Mouse (Mus musculus) MEL (cell line): ENCODE data around the gene Rpl41. TPM values are rescaled to one million over a fixed set of nuclear protein-coding genes. Genes with fewer than 3 reads are reported as not detected.

Source experiments
- DNase-seq: peaks from one replicate; pipeline ENCODE4 v3.0.0; 2011; ENCODE audit warnings: low read depth, low spot score
- H3K27ac ChIP-seq: 2 replicates; pipeline ENCODE4 v1.5.1; 2012; ENCODE audit warnings: low read depth, mild to moderate bottlenecking, control low read depth, low read length, moderate library complexity; ENCODE audit not compliant: control insufficient read depth
- H3K27me3 ChIP-seq, 2 experiments: fragments of 150-350 bp in 1 of 2; sonication (generic) in 1 of 2; 2 replicates each; pipeline ENCODE4 v1.6.1; 2012; ENCODE audit warnings: low read length in 2 of 2, mild to moderate bottlenecking in 2 of 2, improper control_type of control experiment in 1 of 2, moderate library complexity in 1 of 2; ENCODE audit not compliant: insufficient read depth in 2 of 2, control insufficient read depth in 1 of 2
- H3K36me3 ChIP-seq, 2 experiments: 2 replicates each; pipeline ENCODE4 v1.6.1; 2012 to 2014; ENCODE audit warnings: low read length in 2 of 2, improper control_type of control experiment in 1 of 2, inconsistent platforms in 1 of 2, mild to moderate bottlenecking in 1 of 2; ENCODE audit not compliant: insufficient read depth in 2 of 2, control insufficient read depth in 1 of 2
- H3K4me1 ChIP-seq, 2 experiments: fragments of 150-350 bp in 1 of 2; sonication (generic) in 1 of 2; 2 replicates each; pipeline ENCODE4 v1.6.1; 2012; ENCODE audit warnings: low read length in 2 of 2, improper control_type of control experiment in 1 of 2, mild to moderate bottlenecking in 1 of 2; ENCODE audit not compliant: insufficient read depth in 2 of 2, control insufficient read depth in 1 of 2
- H3K4me3 ChIP-seq, 2 experiments: fragments of 150-350 bp in 1 of 2; sonication (generic) in 1 of 2; 2 replicates each; pipeline ENCODE4 v1.5.1; 2012; ENCODE audit warnings: low read depth in 2 of 2, low read length in 2 of 2, mild to moderate bottlenecking in 2 of 2, moderate library complexity in 2 of 2, control low read depth in 1 of 2, improper control_type of control experiment in 1 of 2; ENCODE audit not compliant: control insufficient read depth in 1 of 2, insufficient read depth in 1 of 2
- H3K79me2 ChIP-seq: 2 replicates; pipeline ENCODE4 v1.6.1; 2012; ENCODE audit warnings: mild to moderate bottlenecking, low read length, moderate library complexity; ENCODE audit not compliant: control insufficient read depth, poor library complexity, insufficient read depth
- H3K9ac ChIP-seq: 2 replicates; pipeline ENCODE4 v1.6.1; 2012; ENCODE audit warnings: low read depth, mild to moderate bottlenecking, control low read depth, low read length, moderate library complexity; ENCODE audit not compliant: control insufficient read depth, poor library complexity, severe bottlenecking
- H3K9me3 ChIP-seq: fragments of 150-350 bp; sonication (generic); replicated peaks from 2 replicates; pipeline ENCODE4 v1.6.1; 2012; ENCODE audit warnings: mild to moderate bottlenecking, low read length, improper control_type of control experiment, moderate library complexity; ENCODE audit not compliant: insufficient read depth
- BHLHE40 ChIP-seq: IDR thresholded peaks from 2 replicates; pipeline ENCODE4 v1.6.1; 2012; ENCODE audit warnings: low read depth, mild to moderate bottlenecking, inconsistent platforms, low read length, improper control_type of control experiment, borderline replicate concordance
- CHD1 ChIP-seq: IDR thresholded peaks from 2 replicates; pipeline ENCODE4 v1.6.1; 2012; ENCODE audit warnings: low read depth, mild to moderate bottlenecking, inconsistent platforms, low read length, improper control_type of control experiment
- CTCF ChIP-seq, 3 experiments: IDR thresholded peaks in 2 of 3; conservative IDR thresholded peaks in 1 of 3; 2 replicates each; pipeline ENCODE4 v1.5.1; 2011 to 2012; ENCODE audit warnings: low read length in 3 of 3, low read depth in 2 of 3, mild to moderate bottlenecking in 2 of 3, improper control_type of control experiment in 1 of 3, inconsistent platforms in 1 of 3, mixed read lengths in 1 of 3, moderate library complexity in 1 of 3; ENCODE audit not compliant: control insufficient read depth in 1 of 3, insufficient read depth in 1 of 3, poor library complexity in 1 of 3, severe bottlenecking in 1 of 3
- E2F4 ChIP-seq: IDR thresholded peaks from 2 replicates; pipeline ENCODE4 v1.6.1; 2011; ENCODE audit warnings: low read depth, low read length, improper control_type of control experiment, borderline replicate concordance
- ELF1 ChIP-seq: IDR thresholded peaks from 2 replicates; pipeline ENCODE4 v1.6.1; 2014; ENCODE audit warnings: low read depth, mild to moderate bottlenecking, inconsistent platforms, low read length, improper control_type of control experiment, moderate library complexity
- ETS1 ChIP-seq: IDR thresholded peaks from 2 replicates; pipeline ENCODE4 v1.6.1; 2012; ENCODE audit warnings: low read depth, mild to moderate bottlenecking, inconsistent platforms, low read length, improper control_type of control experiment, moderate library complexity
- MAZ ChIP-seq: IDR thresholded peaks from 2 replicates; pipeline ENCODE4 v1.6.1; 2012; ENCODE audit warnings: low read depth, mild to moderate bottlenecking, inconsistent platforms, low read length, improper control_type of control experiment
- MYC ChIP-seq: IDR thresholded peaks from 2 replicates; pipeline ENCODE4 v1.6.1; 2011; ENCODE audit warnings: low read depth, mild to moderate bottlenecking, low read length, improper control_type of control experiment, moderate library complexity
- NRF1 ChIP-seq: IDR thresholded peaks from 2 replicates; pipeline ENCODE4 v1.6.1; 2014; ENCODE audit warnings: low read depth, mild to moderate bottlenecking, inconsistent platforms, low read length, improper control_type of control experiment, moderate library complexity; ENCODE audit not compliant: poor library complexity, insufficient read depth, severe bottlenecking
- POLR2A ChIP-seq, 2 experiments: IDR thresholded peaks; 2 replicates each; pipeline ENCODE4 v1.6.1; 2011 to 2012; ENCODE audit warnings: low read length in 2 of 2, mild to moderate bottlenecking in 2 of 2, control low read depth in 1 of 2, improper control_type of control experiment in 1 of 2, low read depth in 1 of 2, moderate library complexity in 1 of 2; ENCODE audit not compliant: control insufficient read depth in 1 of 2, insufficient read depth in 1 of 2, poor library complexity in 1 of 2
- POLR2AphosphoS5 ChIP-seq: IDR thresholded peaks from 2 replicates; pipeline ENCODE4 v1.6.1; 2012; ENCODE audit warnings: low read depth, borderline replicate concordance, mild to moderate bottlenecking, inconsistent platforms, low read length, moderate library complexity, mixed read lengths
- RCOR1 ChIP-seq: IDR thresholded peaks from 2 replicates; pipeline ENCODE4 v1.6.1; 2012; ENCODE audit warnings: low read depth, mild to moderate bottlenecking, inconsistent platforms, low read length, improper control_type of control experiment
- SMC3 ChIP-seq: IDR thresholded peaks from 2 replicates; pipeline ENCODE4 v1.6.1; 2011; ENCODE audit warnings: low read depth, low read length, improper control_type of control experiment
- TBP ChIP-seq: IDR thresholded peaks from 2 replicates; pipeline ENCODE4 v1.8.0; 2011; ENCODE audit warnings: low read depth, low read length, improper control_type of control experiment
- USF1 ChIP-seq: IDR thresholded peaks from 2 replicates; pipeline ENCODE4 v1.6.1; 2014; ENCODE audit warnings: low read depth, mild to moderate bottlenecking, inconsistent platforms, low read length, improper control_type of control experiment, moderate library complexity
- USF2 ChIP-seq, 2 experiments: IDR thresholded peaks; 2 replicates each; pipeline ENCODE4 v1.6.1; 2011 to 2012; ENCODE audit warnings: improper control_type of control experiment in 2 of 2, low read length in 2 of 2, borderline replicate concordance in 1 of 2, inconsistent platforms in 1 of 2, low read depth in 1 of 2, mild to moderate bottlenecking in 1 of 2; ENCODE audit not compliant: insufficient read depth in 1 of 2
- ZC3H11A ChIP-seq: IDR thresholded peaks from 2 replicates; pipeline ENCODE4 v1.6.1; 2012; ENCODE audit warnings: low read depth, mild to moderate bottlenecking, inconsistent platforms, low read length, improper control_type of control experiment
- ZNF384 ChIP-seq: IDR thresholded peaks from 2 replicates; pipeline ENCODE4 v1.6.1; 2012; ENCODE audit warnings: low read depth, mild to moderate bottlenecking, inconsistent platforms, low read length, improper control_type of control experiment
- polyA plus RNA-seq, 2 experiments: library from polyadenylated mRNA; stranded (reverse) in 1 of 2; unstranded in 1 of 2; fragments of >175 nt in 1 of 2; fragments of >200 nt in 1 of 2; gene quantifications; 2 replicates each; pipeline versions ENCODE4 v1.2.1 to v1.2.4; 2012; ENCODE audit warnings: low replicate concordance in 2 of 2, low read depth in 1 of 2; ENCODE audit not compliant: insufficient read length in 2 of 2, insufficient read depth in 1 of 2, missing spikeins in 1 of 2
- total RNA-seq: library from RNA; depleted of rRNA; stranded (reverse); fragments of 300-350 nt; gene quantifications from 2 replicates; pipeline ENCODE4 v1.2.3, GENCODE M21; 2012

Rpl41 gene
- total and polyA plus RNA-seq, 3 experiments = 274 to 10,905 (median 6,931) TPM

DNA sequence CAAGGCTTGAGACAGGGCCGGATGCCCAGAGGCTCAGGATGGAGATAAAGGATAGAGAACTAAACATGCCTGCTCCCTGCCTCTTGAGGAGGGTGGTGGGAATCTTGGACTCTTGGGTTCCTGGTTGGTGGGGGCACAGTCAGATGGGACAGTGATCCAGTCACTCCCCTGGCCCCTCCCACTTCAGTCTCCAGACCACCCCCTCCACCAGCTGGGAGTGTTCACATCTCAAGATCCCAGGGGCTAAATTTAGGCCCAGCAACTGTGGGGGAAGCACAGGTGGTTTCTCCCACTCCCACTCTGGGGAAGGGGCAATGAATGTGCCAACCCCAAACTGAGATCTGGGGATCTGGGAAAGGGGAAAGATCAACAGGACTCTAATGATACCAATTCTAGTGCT, 39.0 kb upstream of the Rpl41 start:
- TF ChIP-seq CTCF (IDR thresholded peaks at IDR 0.05 in 2 of 3, conservative IDR thresholded peaks at IDR 0.05 in 1 of 3; ENCODE audit: control insufficient read depth in 1 of 3, insufficient read depth in 1 of 3, low read depth in 2 of 3, low read length in 3 of 3, poor library complexity in 1 of 3, severe bottlenecking in 1 of 3) (no peak), ZC3H11A (no peak), POLR2AphosphoS5 (no peak), E2F4 (no peak), ETS1 (no peak), TBP (no peak), NRF1 (no peak), USF1 (no peak), RCOR1 (no peak), CHD1 (no peak), ZNF384 (no peak)
- TF ChIP-seq, all 39 proteins: peak for 0
- H3K9me3 ChIP-seq = no peaks in the 10 kb centered on the region
- H3K27me3 ChIP-seq = peaks cover 2 to 6% of the 10 kb centered on the region in 2 experiments
- no peak overlapping the region for H3K9ac ChIP-seq
- no peak overlapping the region for H3K27ac ChIP-seq
- no peaks in the 10 kb centered on the region for H3K79me2 ChIP-seq
- H3K4me3 ChIP-seq = no peak overlapping the region
- H3K36me3 ChIP-seq = peaks cover 0 to 18% of the 10 kb centered on the region in 2 experiments; a peak in 2 of 4 replicates
- no peak for DNase-seq
- peaks cover 12 to 23% of the 10 kb centered on the region in 2 experiments for H3K4me1 ChIP-seq

DNA sequence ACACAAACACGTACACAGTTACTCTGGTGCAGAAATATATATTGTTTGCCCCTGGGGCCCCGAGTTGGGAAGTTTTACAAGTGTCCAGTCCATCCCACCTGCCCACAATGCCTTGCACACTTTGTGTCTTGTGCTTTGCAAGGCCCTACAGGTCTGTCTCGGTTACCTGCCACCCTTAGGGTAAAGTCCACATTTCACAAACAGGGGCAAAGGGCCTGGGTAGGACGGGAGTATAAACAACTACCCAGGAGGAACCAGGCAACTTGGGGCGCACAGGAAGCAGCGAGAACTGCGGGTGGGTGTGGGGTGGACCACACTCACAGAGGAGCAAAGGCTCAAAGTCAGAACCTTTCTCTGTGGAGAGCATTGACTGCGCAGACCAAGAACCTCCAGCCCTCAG, 38.6 kb upstream of the Rpl41 start:
- Histone ChIP-seq H3K9me3 (no peaks in the 10 kb centered on the region), H3K4me1 (peaks cover 12 to 23% of the 10 kb centered on the region in 2 experiments), H3K4me3 (no peak overlapping the region), H3K27me3 (peaks cover 2 to 6% of the 10 kb centered on the region in 2 experiments), H3K36me3 (peaks cover 0 to 18% of the 10 kb centered on the region in 2 experiments; a peak in 2 of 4 replicates), H3K9ac (no peak overlapping the region), H3K27ac (no peak overlapping the region), H3K79me2 (no peaks in the 10 kb centered on the region)
- DNase-seq = no peak
- no peak for TF ChIP-seq E2F4
- TF ChIP-seq ELF1 = no peak
- no peak for TF ChIP-seq ZNF384
- no peak for TF ChIP-seq USF2 (IDR thresholded peaks at IDR 0.05; ENCODE audit: borderline replicate concordance in 1 of 2, insufficient read depth in 1 of 2, low read depth in 1 of 2, low read length in 2 of 2)
- no peak for TF ChIP-seq SMC3
- no peak for TF ChIP-seq MAZ
- TF ChIP-seq NRF1 = no peak
- TF ChIP-seq POLR2A (IDR thresholded peaks at IDR 0.05; ENCODE audit: control insufficient read depth in 1 of 2, insufficient read depth in 1 of 2, low read depth in 1 of 2, low read length in 2 of 2, poor library complexity in 1 of 2) = no peak
- TF ChIP-seq CTCF (IDR thresholded peaks at IDR 0.05 in 2 of 3, conservative IDR thresholded peaks at IDR 0.05 in 1 of 3; ENCODE audit: control insufficient read depth in 1 of 3, insufficient read depth in 1 of 3, low read depth in 2 of 3, low read length in 3 of 3, poor library complexity in 1 of 3, severe bottlenecking in 1 of 3) = no peak
- no peak for TF ChIP-seq BHLHE40
- no peak for TF ChIP-seq MYC
- TF ChIP-seq ZC3H11A = no peak
- no peak for TF ChIP-seq POLR2AphosphoS5
